Mouse (Mus musculus): Measurements from ENCODE around the gene Myo1d.

The Myo1d gene

DNA sequence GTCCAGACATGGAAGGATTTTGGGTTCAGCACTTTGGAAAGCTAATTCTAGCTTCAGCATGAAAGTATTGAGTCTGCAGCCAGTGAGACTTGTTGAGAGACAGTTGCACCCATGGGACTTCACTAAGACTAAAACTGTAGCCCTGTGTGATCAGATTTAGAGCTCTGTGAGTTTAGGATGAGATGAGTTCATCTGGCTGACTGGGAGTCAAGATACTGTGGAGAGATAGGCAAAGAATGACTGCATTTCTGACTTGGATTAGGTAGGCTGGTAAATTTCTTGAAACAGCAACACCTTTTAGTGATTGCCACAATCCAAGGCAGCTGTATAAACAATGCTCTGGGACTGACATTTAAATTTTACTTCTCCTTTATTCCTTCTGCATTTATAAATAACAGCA is 61.8 kb downstream of the Myo1d start:
- DNase-seq, result no peak

- DNase-seq, result no peak
Observed at GRCm38 (mm10) chr11:80715115-80715514, 64.7 kb downstream of the Myo1d start.

DNA sequence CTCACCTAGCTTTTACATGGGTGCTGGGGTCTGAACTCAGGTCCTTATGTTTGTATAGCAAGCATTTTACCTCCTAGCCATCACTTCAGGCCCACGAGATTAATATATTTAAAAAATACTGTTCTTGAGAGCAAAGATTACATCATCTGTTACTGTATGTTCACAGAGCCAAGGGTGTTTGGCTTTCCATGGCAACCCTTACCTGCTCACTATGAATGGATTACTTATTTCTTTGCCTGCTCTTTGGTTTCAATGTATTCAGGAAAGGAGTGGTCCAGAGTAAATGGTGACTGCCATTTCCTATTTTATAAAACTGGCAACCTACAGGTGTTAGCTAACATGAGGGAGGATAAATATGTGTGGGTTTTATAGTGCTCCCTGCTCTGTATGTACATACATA is 66.1 kb downstream of the Myo1d start:
- no peak for DNase-seq

GRCm38 (mm10) chr11:80712201-80712600 is 67.6 kb downstream of the Myo1d start:
- DNase-seq, result no peak

DNA sequence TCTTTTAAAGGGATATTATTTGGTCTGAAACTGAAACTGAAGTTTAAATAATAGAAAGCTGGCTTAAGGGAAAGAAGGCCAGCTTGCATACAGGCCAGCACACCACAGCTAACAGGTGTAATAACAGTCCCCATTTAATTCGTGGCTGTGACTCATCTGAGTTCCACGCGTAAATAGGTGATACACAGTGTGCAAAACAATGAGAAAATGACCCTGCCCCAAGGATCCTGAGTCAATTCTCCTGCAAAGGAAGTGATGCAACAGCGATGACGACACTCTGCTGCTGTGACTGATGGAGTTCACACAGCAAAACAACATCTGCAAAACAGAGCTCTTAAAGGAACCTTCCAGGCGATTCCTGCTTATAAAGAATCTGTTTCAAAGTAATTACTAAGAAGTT is 68.5 kb downstream of the Myo1d start:
- DNase-seq, result no peak

- DNase-seq, result no peak
Observed at GRCm38 (mm10) chr11:80700611-80701010, 79.2 kb downstream of the Myo1d start.

DNA sequence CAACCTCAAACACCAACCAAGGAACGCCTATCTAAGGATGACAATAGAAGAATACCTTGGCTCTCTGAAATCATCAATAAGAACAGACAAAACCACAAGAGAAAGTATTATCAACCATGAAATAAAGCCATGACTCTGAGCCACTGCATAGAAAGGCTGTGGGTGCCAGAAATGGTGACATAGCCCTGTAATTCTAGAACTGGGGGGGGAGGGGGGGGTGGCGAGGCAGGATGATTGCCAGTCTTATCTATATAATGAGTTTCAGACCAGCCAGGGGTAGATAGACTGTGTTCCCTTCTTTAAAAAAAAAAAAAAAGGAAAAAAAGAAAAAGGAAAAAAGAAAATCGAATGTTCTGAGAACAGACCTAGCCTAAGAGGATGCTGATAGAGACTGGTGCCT is 81.1 kb downstream of the Myo1d start:
- no peak for DNase-seq

GRCm38 (mm10) chr11:80696350-80696749 is 83.5 kb downstream of the Myo1d start:
- no peak for DNase-seq

DNA sequence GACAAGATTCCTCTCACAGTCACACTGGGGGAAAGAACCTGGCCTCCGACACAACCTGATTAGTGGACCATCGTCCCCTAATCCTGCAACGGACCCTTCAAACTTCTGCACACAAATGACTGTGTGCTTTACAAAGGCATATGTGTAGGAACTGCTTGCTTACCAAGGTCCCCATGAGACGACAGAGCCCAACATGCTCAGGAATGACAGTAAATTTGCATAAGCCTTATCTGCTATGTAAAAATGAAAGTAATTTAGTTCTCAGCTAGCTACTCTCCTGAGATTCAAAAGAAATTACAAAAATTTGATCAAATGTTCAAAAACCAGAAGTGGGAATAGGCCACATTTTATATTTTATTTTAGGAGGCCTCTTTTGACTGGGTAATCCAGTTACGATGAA is 95.2 kb downstream of the Myo1d start:
- no peak for DNase-seq

DNA sequence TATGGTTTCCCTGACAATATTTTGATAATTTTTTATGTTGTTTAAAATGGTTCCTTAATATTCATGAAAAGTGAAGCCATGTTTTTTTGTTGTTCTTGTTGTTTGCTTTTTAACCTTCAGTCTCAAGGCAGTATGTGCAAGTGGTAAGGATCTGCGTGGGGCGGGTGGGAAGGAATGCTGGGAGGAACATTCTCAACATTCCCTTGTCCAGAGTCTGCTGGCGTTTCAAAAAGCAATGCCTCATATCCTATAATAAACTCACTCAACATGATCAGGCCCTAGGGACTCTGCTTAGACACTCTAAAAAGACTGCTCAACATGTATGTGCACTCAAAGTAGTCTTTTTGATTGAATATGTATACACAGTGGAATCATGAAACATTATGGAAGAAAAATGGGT is 97.1 kb downstream of the Myo1d start:
- DNase-seq, result no peak

- DNase-seq, result no peak
Observed at GRCm38 (mm10) chr11:80673013-80673412, 106.8 kb downstream of the Myo1d start.

DNA sequence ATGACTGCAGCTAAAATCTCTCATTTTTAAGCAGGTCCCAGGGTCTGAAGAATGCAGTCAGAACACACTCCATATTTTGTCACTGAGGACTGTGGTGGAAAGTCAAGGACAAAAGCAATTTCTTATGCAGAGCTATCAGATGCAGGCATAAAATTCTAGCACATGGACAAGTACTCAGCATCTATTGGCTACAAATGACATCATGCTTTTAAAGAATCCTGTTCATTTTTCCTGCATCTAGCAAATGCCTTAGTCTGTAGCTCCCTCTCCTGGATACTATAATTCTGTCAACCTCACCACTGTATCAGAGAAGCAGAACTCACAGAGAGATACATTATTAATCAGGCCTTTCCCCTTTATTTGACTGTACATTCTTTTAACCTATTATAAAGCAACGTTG is 109.4 kb downstream of the Myo1d start:
- DNase-seq, result peak; percentile 35

- peak; percentile 25 for DNase-seq
Observed at GRCm38 (mm10) chr11:80669934-80670333, 109.9 kb downstream of the Myo1d start.

DNA sequence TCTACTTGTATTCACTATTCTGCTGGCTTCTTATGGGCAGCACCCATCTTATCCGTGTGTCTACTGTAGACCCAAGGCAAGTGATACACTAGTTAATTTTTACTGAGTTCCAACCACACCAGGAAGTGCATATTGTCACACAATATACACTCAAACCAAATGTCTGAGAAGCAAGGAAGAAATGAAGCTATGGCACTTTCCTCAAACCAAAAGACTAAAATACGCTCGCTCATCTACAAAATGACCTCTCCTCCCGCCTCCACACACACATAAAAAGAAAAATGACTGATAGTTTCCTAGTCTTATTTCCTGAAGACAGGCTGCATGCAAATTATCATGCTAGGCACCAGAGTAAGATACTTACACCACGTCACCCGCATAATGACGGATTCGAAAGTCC is 113.6 kb downstream of the Myo1d start:
- DNase-seq, result no peak

GRCm38 (mm10) chr11:80664261-80664660 is 115.6 kb downstream of the Myo1d start:
- no peak for DNase-seq

- no peak for DNase-seq
Observed at GRCm38 (mm10) chr11:80645111-80645510, 134.7 kb downstream of the Myo1d start.

DNA sequence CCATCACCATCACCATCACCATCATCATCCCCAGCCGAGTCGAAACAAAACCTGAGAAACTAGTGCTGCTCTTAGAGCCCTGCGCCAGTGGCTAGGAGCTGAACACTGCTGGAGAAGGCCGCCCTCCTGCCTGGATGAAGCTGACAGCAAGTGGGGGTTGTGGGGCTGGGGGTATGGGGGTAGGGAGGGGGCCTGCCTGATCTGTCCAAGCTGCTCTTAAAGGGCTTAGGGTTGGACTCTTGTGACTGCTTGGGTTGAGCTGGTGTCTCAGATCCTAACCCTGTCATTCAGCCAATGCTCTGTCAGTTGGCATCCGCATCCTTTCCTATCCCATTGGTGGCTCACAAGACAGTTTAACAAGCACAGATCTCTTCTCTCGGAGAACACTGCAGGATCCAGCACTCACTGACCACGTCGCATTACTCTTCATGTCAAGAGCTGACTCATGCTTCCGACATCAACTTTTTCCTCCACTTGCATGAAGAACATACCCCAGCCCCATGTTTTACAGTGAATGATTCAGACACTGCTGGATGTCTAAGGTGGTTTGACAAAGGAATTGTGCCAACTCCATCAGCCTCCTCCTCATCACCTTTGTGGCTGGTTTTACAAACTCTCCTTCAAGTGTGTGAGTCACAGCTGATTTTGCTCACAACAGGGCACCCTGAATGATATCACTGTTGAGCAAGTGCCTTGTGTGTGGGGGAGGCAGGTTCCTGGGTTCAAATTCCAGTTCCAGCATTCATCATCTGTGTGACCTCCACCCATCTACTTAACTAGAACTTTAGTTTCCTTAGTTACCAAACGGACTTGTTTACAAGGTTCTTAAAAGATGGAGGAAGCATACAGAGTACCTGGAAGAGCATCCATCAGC is 150.6 kb downstream of the Myo1d start:
- no peak for DNase-seq

DNA sequence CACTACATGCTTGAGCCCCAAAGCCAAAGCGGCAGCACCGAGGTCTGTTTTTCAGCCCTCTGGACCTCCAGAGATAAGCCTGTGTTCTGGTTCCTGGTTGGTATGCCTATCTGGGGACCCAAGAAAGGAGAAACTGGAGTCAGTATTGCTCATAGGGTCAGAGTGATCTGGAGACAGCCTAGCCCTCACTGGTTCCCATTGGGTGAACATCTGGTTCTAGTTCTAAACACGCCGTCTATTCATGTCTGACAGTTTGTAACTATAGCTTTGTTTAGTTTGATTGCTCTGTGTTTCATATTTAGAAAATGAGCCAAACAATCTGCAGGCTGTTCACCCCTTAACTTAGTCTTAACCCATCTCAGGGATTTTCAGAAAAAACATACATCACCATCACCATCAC is 151.2 kb downstream of the Myo1d start:
- no peak for DNase-seq

DNA sequence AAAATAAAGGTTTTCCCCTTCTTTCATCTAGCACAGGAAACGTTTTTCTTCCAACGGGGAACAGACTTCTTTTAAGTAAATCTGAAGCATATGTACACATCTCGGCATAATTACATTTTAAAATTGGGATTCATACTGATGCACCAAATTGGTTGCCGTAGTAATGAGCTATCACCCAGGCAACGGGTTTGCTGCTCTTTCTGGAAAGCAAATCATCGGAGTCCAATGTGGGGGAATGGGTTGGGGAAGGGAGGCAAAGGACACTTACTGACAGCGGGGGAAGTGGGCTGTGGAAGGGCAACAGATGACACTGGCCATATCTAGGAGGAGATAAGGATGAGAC is 156.8 kb downstream of the Myo1d start:
- DNase-seq, result no peak

DNA sequence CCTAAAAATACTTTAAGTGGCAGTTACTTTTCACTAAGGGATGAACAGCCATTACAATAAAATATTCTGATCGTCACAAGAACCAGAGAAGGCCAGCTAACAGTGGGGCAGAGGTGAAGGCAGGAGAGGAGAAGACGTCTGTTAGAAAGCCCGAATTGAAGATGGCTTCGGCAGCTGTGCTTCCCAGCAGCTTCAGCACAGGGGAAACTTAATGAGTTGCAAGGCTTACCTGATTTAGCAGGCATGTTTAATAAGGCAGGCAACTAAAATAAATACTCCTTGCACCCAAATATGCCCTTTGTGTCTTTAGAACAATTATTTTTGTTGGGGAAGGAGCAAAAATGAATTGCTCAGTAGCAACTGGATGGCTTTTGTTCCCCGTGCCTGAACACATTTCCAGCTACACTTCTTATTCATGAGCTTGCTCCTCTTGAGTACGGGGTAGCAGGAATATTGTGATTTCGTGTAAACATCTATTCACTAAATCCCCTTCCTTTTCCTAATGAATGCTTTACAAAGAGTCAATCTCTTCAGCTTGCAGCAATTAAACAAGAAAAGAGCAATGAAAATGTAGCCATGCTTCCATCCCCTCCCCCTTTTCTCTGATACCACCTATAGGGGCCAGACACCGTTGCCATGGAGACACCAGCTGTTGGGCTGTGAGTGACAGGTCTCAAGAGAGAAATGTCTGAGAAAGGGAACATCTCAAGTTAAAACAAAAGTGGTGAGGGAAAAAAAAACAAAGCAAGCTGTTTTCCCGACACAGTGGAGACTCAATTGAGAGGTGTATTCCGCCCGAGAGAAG is 157.4 kb downstream of the Myo1d start:
- no peak for DNase-seq

DNA sequence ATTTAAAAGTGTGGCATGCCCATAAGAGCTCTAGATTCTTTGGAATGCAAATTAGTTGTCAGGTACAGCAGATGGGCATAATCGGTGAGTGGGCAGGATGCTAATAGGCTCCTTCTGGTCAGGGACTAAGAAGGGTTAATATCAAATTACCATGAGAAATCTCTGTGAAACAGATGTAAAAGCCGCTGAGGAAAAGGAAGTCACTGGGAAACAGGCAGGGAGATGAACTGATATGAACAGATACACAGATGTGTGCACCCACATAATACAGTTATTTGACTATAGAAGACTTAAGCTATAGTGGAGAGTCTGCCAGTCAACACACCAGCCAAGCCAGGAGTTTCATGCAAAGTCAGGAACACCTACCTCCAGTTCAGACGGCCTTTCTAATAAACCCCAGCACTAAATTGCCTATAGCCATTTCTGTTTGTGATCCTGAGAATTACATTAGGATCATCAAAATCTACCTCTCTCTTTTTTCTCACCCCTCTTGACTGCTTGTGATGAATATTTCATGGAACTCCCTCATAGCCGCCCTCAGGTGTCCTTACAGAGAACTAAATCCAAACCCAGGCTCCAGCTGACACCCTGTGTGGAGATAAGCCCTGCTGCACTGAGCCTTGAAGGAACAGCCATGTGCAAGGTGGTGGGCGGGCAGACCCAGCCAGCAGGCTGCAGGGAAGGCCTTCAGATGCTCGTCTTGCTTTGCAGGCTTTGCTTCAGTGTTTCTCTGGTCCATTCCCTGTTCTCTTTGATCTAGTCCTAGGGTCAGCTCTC is 164.7 kb downstream of the Myo1d start:
- no peak for DNase-seq

DNA sequence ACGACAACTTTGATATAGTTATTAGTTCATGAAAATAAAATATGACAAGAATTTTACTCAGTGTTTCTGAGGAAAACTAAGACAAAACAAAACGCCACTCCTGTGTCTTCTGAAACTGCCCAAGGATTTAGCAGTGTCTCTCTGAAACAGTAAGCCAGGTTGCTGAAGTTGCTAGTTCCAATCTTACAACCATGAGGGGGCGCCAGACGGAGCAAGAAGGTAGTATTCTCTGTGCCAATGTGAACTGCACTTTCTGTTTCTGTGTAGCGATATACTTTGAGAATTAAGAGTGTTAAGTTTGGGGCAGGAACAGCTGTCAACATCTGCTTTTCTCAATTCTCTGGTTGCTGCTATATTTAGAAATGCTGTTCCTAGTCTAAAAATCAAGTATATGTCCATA is 165.4 kb downstream of the Myo1d start:
- DNase-seq, result peak; percentile 54

DNA sequence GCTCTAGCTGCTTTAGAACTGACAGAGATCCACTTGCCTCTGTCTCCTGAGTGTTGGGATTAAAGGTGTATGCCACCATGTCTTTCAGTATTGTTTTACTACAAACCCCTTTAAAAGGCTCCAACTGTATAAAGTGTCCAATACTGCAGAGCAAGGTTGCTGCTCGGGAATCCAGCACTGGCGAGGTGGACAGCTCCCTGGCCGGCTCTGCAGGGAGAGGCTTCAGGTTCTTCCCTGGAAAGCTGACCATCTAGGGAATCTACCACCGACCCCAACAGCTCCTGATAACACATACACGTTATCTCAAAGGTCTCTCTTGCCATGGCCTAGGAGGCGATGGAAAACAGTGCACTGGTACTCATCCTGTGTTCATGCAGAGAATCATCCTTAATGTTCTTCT is 166.3 kb downstream of the Myo1d start:
- DNase-seq, result no peak
